Mouse (Mus musculus) CH12.LX (cell line): ENCODE measurements at regions not wholly inside any gene's neighbourhood (a gene's known extent, or its start where the extent isn't known, plus 50 kb on each side); places are given as distances from the start of the nearest gene placed in this dataset.

ENCODE experiments used
- DNase-seq: peaks from one replicate; pipeline ENCODE4 v3.0.0-alpha.2; 2013; ENCODE audit errors: extremely low read depth
- H3K27ac ChIP-seq: 2 replicates; pipeline ENCODE4 v1.5.1; 2012; ENCODE audit warnings: low read depth, mild to moderate bottlenecking, control low read depth, moderate library complexity; ENCODE audit not compliant: insufficient read depth
- H3K27me3 ChIP-seq: replicated peaks from 2 replicates; pipeline ENCODE3; 2012; ENCODE audit warnings: inconsistent platforms
- H3K36me3 ChIP-seq, 2 experiments: replicated peaks in 1 of 2; 2 replicates each; pipeline versions ENCODE3 to v1.6.1; 2012; ENCODE audit warnings: inconsistent platforms in 1 of 2, low read length in 1 of 2, mild to moderate bottlenecking in 1 of 2, mixed read lengths in 1 of 2, moderate library complexity in 1 of 2; ENCODE audit not compliant: control insufficient read depth in 1 of 2, insufficient read depth in 1 of 2
- H3K4me1 ChIP-seq, 2 experiments: 2 replicates each; pipeline ENCODE4 v1.6.1; 2012; ENCODE audit warnings: inconsistent platforms in 1 of 2, moderate library complexity in 1 of 2; ENCODE audit not compliant: insufficient read depth in 2 of 2, control insufficient read depth in 1 of 2
- H3K4me2 ChIP-seq: 2 replicates; pipeline ENCODE4 v1.6.1; 2012; ENCODE audit warnings: low read depth, mild to moderate bottlenecking, control low read depth; ENCODE audit not compliant: poor library complexity, insufficient read depth, severe bottlenecking
- H3K4me3 ChIP-seq, 3 experiments: fragments of 150-350 bp in 1 of 3; sonication (generic) in 1 of 3; replicated peaks in 1 of 3; 2 replicates each; pipeline versions ENCODE3 to v1.5.1; 2011 to 2012; ENCODE audit warnings: low read depth in 2 of 3, low read length in 2 of 3, mild to moderate bottlenecking in 2 of 3, moderate library complexity in 2 of 3, control low read depth in 1 of 3, improper control_type of control experiment in 1 of 3, inconsistent platforms in 1 of 3, mixed read lengths in 1 of 3; ENCODE audit not compliant: poor library complexity in 1 of 3
- H3K79me2 ChIP-seq: replicated peaks from 2 replicates; pipeline ENCODE4 v1.6.1; 2012; ENCODE audit warnings: mild to moderate bottlenecking, moderate library complexity; ENCODE audit not compliant: control insufficient read depth, poor library complexity, insufficient read depth, severe bottlenecking; ENCODE audit errors: extremely low read depth
- H3K9ac ChIP-seq: 2 replicates; pipeline ENCODE4 v1.6.1; 2012; ENCODE audit warnings: low read depth, mild to moderate bottlenecking, control low read depth, moderate library complexity; ENCODE audit not compliant: insufficient read depth
- H3K9me3 ChIP-seq: replicated peaks from 2 replicates; pipeline ENCODE3; 2012; ENCODE audit warnings: low read length, inconsistent platforms, mixed read lengths
- CHD1 ChIP-seq: IDR thresholded peaks from 2 replicates; pipeline ENCODE4 v1.6.1; 2012; ENCODE audit warnings: low read depth, low read length, improper control_type of control experiment, inconsistent platforms
- CTCF ChIP-seq, 2 experiments: IDR thresholded peaks in 1 of 2; conservative IDR thresholded peaks in 1 of 2; 2 replicates each; pipeline ENCODE4 v1.5.1; 2011 to 2012; ENCODE audit warnings: low read depth in 2 of 2, low read length in 2 of 2, improper control_type of control experiment in 1 of 2, inconsistent platforms in 1 of 2, mild to moderate bottlenecking in 1 of 2, moderate library complexity in 1 of 2
- ELF1 ChIP-seq: IDR thresholded peaks from 2 replicates; pipeline ENCODE4 v1.6.1; 2014; ENCODE audit warnings: low read depth, mild to moderate bottlenecking, inconsistent platforms, low read length, improper control_type of control experiment
- EP300 ChIP-seq: IDR thresholded peaks from 2 replicates; pipeline ENCODE4 v1.6.1; 2011; ENCODE audit warnings: low read length, improper control_type of control experiment
- GABPA ChIP-seq: IDR thresholded peaks from 2 replicates; pipeline ENCODE4 v1.6.1; 2012; ENCODE audit warnings: low read depth, low read length, improper control_type of control experiment, inconsistent platforms; ENCODE audit not compliant: insufficient replicate concordance
- IRF4 ChIP-seq: IDR thresholded peaks from 2 replicates; pipeline ENCODE4 v1.6.1; 2014; ENCODE audit warnings: low read depth, mild to moderate bottlenecking, inconsistent platforms, low read length, improper control_type of control experiment
- JUN ChIP-seq: IDR thresholded peaks from 2 replicates; pipeline ENCODE4 v1.6.1; 2011; ENCODE audit warnings: low read depth, mild to moderate bottlenecking, low read length, improper control_type of control experiment, moderate library complexity; ENCODE audit not compliant: insufficient read depth
- JUND ChIP-seq: conservative IDR thresholded peaks from 2 replicates; pipeline ENCODE4 v1.6.1; 2011; ENCODE audit warnings: low read depth, low read length, improper control_type of control experiment
- KAT2A ChIP-seq: IDR thresholded peaks from 2 replicates; pipeline ENCODE4 v1.6.1; 2012; ENCODE audit warnings: low read length, improper control_type of control experiment, inconsistent platforms; ENCODE audit not compliant: insufficient replicate concordance
- MAX ChIP-seq: IDR thresholded peaks from 2 replicates; pipeline ENCODE4 v1.6.1; 2011; ENCODE audit warnings: low read length, improper control_type of control experiment
- MEF2A ChIP-seq: IDR thresholded peaks from 2 replicates; pipeline ENCODE4 v1.6.1; 2014; ENCODE audit warnings: low read depth, mild to moderate bottlenecking, inconsistent platforms, low read length, improper control_type of control experiment, borderline replicate concordance
- NELFE ChIP-seq: IDR thresholded peaks from 2 replicates; pipeline ENCODE4 v1.6.1; 2011; ENCODE audit warnings: low read depth, low read length, improper control_type of control experiment
- NRF1 ChIP-seq: IDR thresholded peaks from 2 replicates; pipeline ENCODE4 v1.6.1; 2014; ENCODE audit warnings: low read depth, mild to moderate bottlenecking, inconsistent platforms, low read length, improper control_type of control experiment, moderate library complexity
- PAX5 ChIP-seq: IDR thresholded peaks from 2 replicates; pipeline ENCODE4 v1.6.1; 2012; ENCODE audit warnings: low read length, inconsistent platforms, mixed read lengths
- POLR2A ChIP-seq: IDR thresholded peaks from 2 replicates; pipeline ENCODE4 v1.6.1; 2011; ENCODE audit warnings: low read depth, mild to moderate bottlenecking, improper control_type of control experiment, low read length
- POLR2AphosphoS2 ChIP-seq: IDR thresholded peaks from 2 replicates; pipeline ENCODE4 v1.6.1; 2011; ENCODE audit warnings: low read depth, low read length, improper control_type of control experiment
- RCOR1 ChIP-seq: conservative IDR thresholded peaks from 2 replicates; pipeline ENCODE4 v1.6.1; 2012; ENCODE audit warnings: low read depth, mild to moderate bottlenecking, inconsistent platforms, low read length, improper control_type of control experiment
- SIN3A ChIP-seq: IDR thresholded peaks from 2 replicates; pipeline ENCODE4 v1.6.1; 2012; ENCODE audit warnings: low read length, improper control_type of control experiment, inconsistent platforms
- SMC3 ChIP-seq: IDR thresholded peaks from 2 replicates; pipeline ENCODE4 v1.6.1; 2011; ENCODE audit warnings: low read depth, low read length, improper control_type of control experiment
- TBP ChIP-seq: conservative IDR thresholded peaks from 2 replicates; pipeline ENCODE4 v1.6.1; 2011; ENCODE audit warnings: low read depth, low read length, improper control_type of control experiment
- TCF12 ChIP-seq: IDR thresholded peaks from 2 replicates; pipeline ENCODE4 v1.6.1; 2014; ENCODE audit warnings: low read depth, mild to moderate bottlenecking, inconsistent platforms, low read length, improper control_type of control experiment
- USF1 ChIP-seq: IDR thresholded peaks from 2 replicates; pipeline ENCODE4 v1.6.1; 2014; ENCODE audit warnings: low read depth, mild to moderate bottlenecking, inconsistent platforms, low read length, improper control_type of control experiment
- ZMIZ1 ChIP-seq: IDR thresholded peaks from 2 replicates; pipeline ENCODE4 v1.6.1; 2012; ENCODE audit warnings: low read depth, mild to moderate bottlenecking, inconsistent platforms, low read length, improper control_type of control experiment
- ZNF384 ChIP-seq: IDR thresholded peaks from 2 replicates; pipeline ENCODE4 v1.6.1; 2012; ENCODE audit warnings: low read depth, low read length, improper control_type of control experiment, inconsistent platforms
- dilution Hi-C: fragments of 300-500 bp; cut with MboI; formaldehyde crosslinking; loops from 2 replicates; pipeline ENCODE4 v1.14.3; 2020; ENCODE audit warnings: low sequenced_read_pairs; ENCODE audit not compliant: extremely low pct_unique_long_range_greater_than_20kb, extremely low pct_ligation_motif_present
- in situ Hi-C: fragments of 300-500 bp; cut with MboI; formaldehyde crosslinking; loops from 3 replicates; pipeline ENCODE4 v1.14.3; 2019; ENCODE audit warnings: low sequenced_read_pairs, low pct_ligation_motif_present, low pct_unique_long_range_greater_than_20kb, mixed read lengths

DNA sequence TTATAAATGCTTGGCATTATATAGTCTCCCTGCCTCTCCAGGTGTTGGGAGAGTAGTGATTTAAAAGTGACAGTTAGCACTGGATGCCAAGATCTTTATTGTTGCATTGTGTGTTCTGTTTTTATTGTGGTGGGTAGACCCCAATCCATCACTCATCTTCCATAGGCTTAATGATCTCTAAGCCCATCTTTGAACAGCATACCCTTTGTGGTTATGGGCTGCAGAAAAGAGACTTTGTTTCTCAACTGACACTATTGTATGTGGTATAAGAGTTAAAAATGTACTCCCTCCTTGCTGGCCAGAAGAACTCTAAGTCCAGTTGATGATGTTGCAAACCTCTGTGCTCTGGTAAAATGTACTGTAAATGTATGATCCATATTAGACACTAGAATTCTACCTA lies 727.5 kb downstream of the Flrt2 start:
- no peak for DNase-seq
- no peak overlapping the region for H3K9ac ChIP-seq
- H3K36me3 ChIP-seq = no peaks in the 10 kb centered on the region
- no peak overlapping the region for H3K4me2 ChIP-seq
- no peak overlapping the region for H3K4me3 ChIP-seq
- H3K27ac ChIP-seq = no peak overlapping the region
- H3K27me3 ChIP-seq = no peaks in the 10 kb centered on the region
- in situ Hi-C loops = no loop called here
- no peaks in the 10 kb centered on the region for H3K79me2 ChIP-seq
- H3K4me1 ChIP-seq = no peaks in the 10 kb centered on the region
- peaks cover 9% of the 10 kb centered on the region for H3K9me3 ChIP-seq
- dilution Hi-C loops = no loop called here
- no peak for TF ChIP-seq RCOR1
- no peak for TF ChIP-seq PAX5
- TF ChIP-seq MEF2A = no peak
- TF ChIP-seq CTCF (conservative IDR thresholded peaks at IDR 0.05 in 1 of 2, IDR thresholded peaks at IDR 0.05 in 1 of 2; ENCODE audit: low read depth in 2 of 2, low read length in 2 of 2) = no peak
- no peak for TF ChIP-seq NELFE
- no peak for TF ChIP-seq POLR2AphosphoS2
- no peak for TF ChIP-seq GABPA

- dilution Hi-C loops (no loop called here), in situ Hi-C loops (no loop called here)
- H3K36me3 ChIP-seq = no peaks in the 10 kb centered on the region
- H3K4me1 ChIP-seq = no peaks in the 10 kb centered on the region
- H3K27ac ChIP-seq = no peak overlapping the region
- no peak for DNase-seq
- H3K27me3 ChIP-seq = no peaks in the 10 kb centered on the region
- H3K9me3 ChIP-seq = peaks cover 9% of the 10 kb centered on the region
- H3K9ac ChIP-seq = no peak overlapping the region
- TF ChIP-seq SIN3A (no peak), ELF1 (no peak), ZNF384 (no peak), TBP (no peak), MEF2A (no peak), MAX (no peak), NRF1 (no peak), JUND (no peak), USF1 (no peak), CTCF (conservative IDR thresholded peaks at IDR 0.05 in 1 of 2, IDR thresholded peaks at IDR 0.05 in 1 of 2; ENCODE audit: low read depth in 2 of 2, low read length in 2 of 2) (no peak), GABPA (no peak), KAT2A (no peak), ZMIZ1 (no peak), JUN (no peak), IRF4 (no peak), EP300 (no peak), POLR2A (no peak), CHD1 (no peak), TCF12 (no peak), SMC3 (no peak)
- no peak overlapping the region for H3K4me2 ChIP-seq
- no peaks in the 10 kb centered on the region for H3K79me2 ChIP-seq
- H3K4me3 ChIP-seq = no peak overlapping the region
Observed at GRCm38 (mm10) chr12:96427589-96427988, 735.6 kb downstream of the Flrt2 start.
